Mouse (Mus musculus) liver, embryonic 11.5 days (tissue): ENCODE measurements around the gene Gucy2c. TPM values are rescaled to one million over a fixed set of nuclear protein-coding genes. Genes with fewer than 3 reads are reported as not detected.
"Not testable (repeated sequence)": the region's sequence is repeated elsewhere in the genome, so short reads cannot be mapped to it uniquely, and the experiment has no call there.

ENCODE experiments used
- ATAC-seq: fragments of 200-750 bp; cut with Nextera tagmentation; replicated peaks from 2 replicates; pipeline ENCODE4 v1.8.0; 2017; ENCODE audit warnings: moderate number of reproducible peaks, mild to moderate bottlenecking, moderate TSS enrichment, moderate library complexity; ENCODE audit not compliant: low FRiP score
- DNase-seq: peaks from one replicate; pipeline ENCODE4 v3.0.0-alpha.2; 2017; ENCODE audit warnings: low spot score
- H3K27ac ChIP-seq: fragments of 300-500 bp; sonication (generic); 2 replicates; pipeline ENCODE4 v1.5.1; 2014; ENCODE audit warnings: mild to moderate bottlenecking, low read depth, low read length, control low read depth
- H3K27me3 ChIP-seq: fragments of 300-500 bp; sonication (generic); replicated peaks from 2 replicates; pipeline ENCODE4 v1.6.1; 2014; ENCODE audit warnings: low read length, mixed read lengths; ENCODE audit not compliant: control insufficient read depth, insufficient read depth
- H3K36me3 ChIP-seq: fragments of 300-500 bp; sonication (generic); 2 replicates; pipeline ENCODE4 v1.6.1; 2014; ENCODE audit warnings: mild to moderate bottlenecking, low read length, moderate library complexity, mixed read lengths; ENCODE audit not compliant: control insufficient read depth, insufficient read depth
- H3K4me1 ChIP-seq: fragments of 300-500 bp; sonication (generic); replicated peaks from 2 replicates; pipeline ENCODE4 v1.6.1; 2014; ENCODE audit warnings: low read length, mixed read lengths; ENCODE audit not compliant: control insufficient read depth, insufficient read depth
- H3K4me2 ChIP-seq: fragments of 300-500 bp; sonication (generic); 2 replicates; pipeline ENCODE4 v1.6.1; 2014; ENCODE audit warnings: mild to moderate bottlenecking, control low read depth, moderate library complexity
- H3K4me3 ChIP-seq: fragments of 300-500 bp; sonication (generic); 2 replicates; pipeline ENCODE4 v1.5.1; 2014; ENCODE audit warnings: low read depth, low read length, control low read depth
- H3K9ac ChIP-seq: fragments of 300-500 bp; sonication (generic); 2 replicates; pipeline ENCODE4 v1.6.1; 2014; ENCODE audit warnings: low read depth, low read length, control low read depth
- H3K9me3 ChIP-seq: fragments of 300-500 bp; sonication (generic); 2 replicates; pipeline ENCODE4 v1.6.1; 2016; ENCODE audit warnings: low read length, inconsistent platforms, mixed read lengths; ENCODE audit not compliant: control insufficient read depth
- WGBS: fragments of 180-500 bp; shearing (Covaris S2); extraction: QIAGEN DNeasy Blood & Tissue Kit; methylation state at CpG from one replicate; pipeline ENCODE4 v1.1.7; 2014; 5-methylcytosine and 5-hydroxymethylcytosine counted together
- polyA plus RNA-seq: library from polyadenylated mRNA; unstranded; fragments of >200 nt; fragmentation: Nextera tagmentation; extraction: Ambion mirVana; gene quantifications from 2 replicates; pipeline ENCODE4 v1.2.1, GENCODE M21; 2014

Gucy2c gene
- polyA plus RNA-seq, 1 experiment from 2014 or later, result not detected

GRCm38 (mm10) chr6:136797874-136798693, 16.5 kb upstream of the Gucy2c start:
- not testable (repeated sequence) for H3K27me3 ChIP-seq, H3K4me2 ChIP-seq, DNase-seq, H3K9ac ChIP-seq, H3K36me3 ChIP-seq, H3K9me3 ChIP-seq, H3K4me1 ChIP-seq, H3K27ac ChIP-seq, H3K4me3 ChIP-seq
- peak; percentile 74 for ATAC-seq
- WGBS, result 69% methylated on average over 3 of the region's 3 CpGs

- 55% methylated on average over 6 of the region's 6 CpGs for WGBS
- H3K4me1 ChIP-seq, result no peaks in the 10 kb centered on the region
- H3K36me3 ChIP-seq, result no peaks in the 10 kb centered on the region
- no peak overlapping the region for H3K9ac ChIP-seq
- no peak overlapping the region for H3K27ac ChIP-seq
- no peaks in the 10 kb centered on the region for H3K9me3 ChIP-seq
- no peak overlapping the region for H3K4me2 ChIP-seq
- ATAC-seq (no peak), DNase-seq (no peak)
- no peaks in the 10 kb centered on the region for H3K27me3 ChIP-seq
- no peak overlapping the region for H3K4me3 ChIP-seq
Measured at GRCm38 (mm10) chr6:136795850-136796249, 14.3 kb upstream of the Gucy2c start.

GRCm38 (mm10) chr6:136795110-136795509, 13.5 kb upstream of the Gucy2c start:
- no peak overlapping the region for H3K27ac ChIP-seq
- H3K9me3 ChIP-seq, result no peaks in the 10 kb centered on the region
- ATAC-seq, result peak; percentile 49; the same call in 1 of the 2 replicates
- no peak overlapping the region for H3K4me2 ChIP-seq
- no peak overlapping the region for H3K9ac ChIP-seq
- no peak for DNase-seq
- H3K36me3 ChIP-seq, result no peaks in the 10 kb centered on the region
- H3K27me3 ChIP-seq, result no peaks in the 10 kb centered on the region
- no peaks in the 10 kb centered on the region for H3K4me1 ChIP-seq
- no peak overlapping the region for H3K4me3 ChIP-seq
- WGBS, result 29% methylated on average over 1 of the region's 1 CpGs

GRCm38 (mm10) chr6:136793831-136794525, 12.4 kb upstream of the Gucy2c start:
- no peak for ATAC-seq
- H3K9ac ChIP-seq, result peak overlapping the region; percentile 47
- WGBS, result under 1% methylated on average over 24 of the region's 24 CpGs
- H3K9me3 ChIP-seq, result no peaks in the 10 kb centered on the region
- H3K4me1 ChIP-seq, result no peaks in the 10 kb centered on the region
- H3K27ac ChIP-seq, result no peak overlapping the region
- peak overlapping the region; percentile 43 for H3K4me3 ChIP-seq
- no peaks in the 10 kb centered on the region for H3K36me3 ChIP-seq
- H3K27me3 ChIP-seq, result no peaks in the 10 kb centered on the region
- H3K4me2 ChIP-seq, result peak overlapping the region; percentile 83
- no peak for DNase-seq

GRCm38 (mm10) chr6:136792884-136793758, 11.6 kb upstream of the Gucy2c start:
- Histone ChIP-seq H3K27ac (no peak overlapping the region), H3K9me3 (no peaks in the 10 kb centered on the region), H3K9ac (peak overlapping the region; percentile 47; the same call in 1 of the 2 replicates), H3K4me3 (peak overlapping the region; percentile 43), H3K27me3 (no peaks in the 10 kb centered on the region), H3K36me3 (no peaks in the 10 kb centered on the region), H3K4me2 (peak overlapping the region; percentile 83), H3K4me1 (no peaks in the 10 kb centered on the region)
- 24% methylated on average over 16 of the region's 16 CpGs for WGBS
- ATAC-seq (no peak), DNase-seq (no peak)

GRCm38 (mm10) chr6:136789391-136789971, 7.9 kb upstream of the Gucy2c start:
- H3K4me1 ChIP-seq, result no peaks in the 10 kb centered on the region
- H3K4me3 ChIP-seq, result no peak overlapping the region
- H3K9me3 ChIP-seq, result no peaks in the 10 kb centered on the region
- H3K4me2 ChIP-seq, result no peak overlapping the region
- no peak overlapping the region for H3K9ac ChIP-seq
- DNase-seq (no peak), ATAC-seq (no peak)
- no peak overlapping the region for H3K27ac ChIP-seq
- H3K27me3 ChIP-seq, result no peaks in the 10 kb centered on the region
- WGBS, result 64% methylated on average over 5 of the region's 5 CpGs
- no peaks in the 10 kb centered on the region for H3K36me3 ChIP-seq

GRCm38 (mm10) chr6:136782761-136783160, 1.2 kb upstream of the Gucy2c start:
- Histone ChIP-seq H3K4me1 (no peaks in the 10 kb centered on the region), H3K9me3 (no peaks in the 10 kb centered on the region), H3K9ac (no peak overlapping the region), H3K27me3 (no peaks in the 10 kb centered on the region), H3K36me3 (no peaks in the 10 kb centered on the region), H3K27ac (no peak overlapping the region), H3K4me2 (no peak overlapping the region), H3K4me3 (no peak overlapping the region)
- DNase-seq, result no peak
- ATAC-seq, result no peak
- 86% methylated on average over 9 of the region's 9 CpGs for WGBS

GRCm38 (mm10) chr6:136782146-136782545, 581 bp upstream of the Gucy2c start:
- DNase-seq (no peak), ATAC-seq (no peak)
- no peaks in the 10 kb centered on the region for H3K27me3 ChIP-seq
- H3K4me3 ChIP-seq, result no peak overlapping the region
- no peaks in the 10 kb centered on the region for H3K9me3 ChIP-seq
- no peak overlapping the region for H3K9ac ChIP-seq
- no peak overlapping the region for H3K4me2 ChIP-seq
- WGBS, result 88% methylated on average over 12 of the region's 12 CpGs
- H3K4me1 ChIP-seq, result no peaks in the 10 kb centered on the region
- H3K27ac ChIP-seq, result no peak overlapping the region
- no peaks in the 10 kb centered on the region for H3K36me3 ChIP-seq
